ENCODE assay signal across 15 mouse cellular contexts in genomic region chr8:11914131-11914530, GRCm38 (mm10).
A peak's percentile ranks its signal among the peaks of the same experiment; 100 is the strongest.
DNase-seq lines count a peak whose midpoint lies in the region; ATAC-seq and TF ChIP-seq lines count a peak whose summit lies in the region.
"Had no signal": no experiment of that assay in that cellular context is flagged by ENCODE, and none has a peak within 500 bp of the region (broad histone marks: within the 10 kb centered on the region; RNA-seq: fewer than 3 reads in every experiment).

No protein-coding gene starts in this region.

- no peak overlapping the region for H3K4me2 ChIP-seq in hindbrain, embryonic 11.5 days (replicated peaks; ENCODE audit: low read depth, low read length)
- H3K4me2 ChIP-seq in embryonic facial prominence, embryonic 12.5 days (replicated peaks) = peak overlapping the region; percentile 43
- H3K4me2 ChIP-seq in forebrain, postnatal 0 days (ENCODE audit: low read depth) = peak overlapping the region; percentile 35
- H3K4me2 ChIP-seq in midbrain, embryonic 15.5 days = peak overlapping the region; percentile 6; the same call in 1 of the 2 replicates
- H3K4me2 ChIP-seq: liver, embryonic 11.5 days had no signal

- peak; percentile 11 for DNase-seq in hindbrain, embryonic 11.5 days (ENCODE audit: low spot score)
- DNase-seq in hindbrain, embryonic 10.5 days (ENCODE audit: low spot score) = no peak
- no peak for DNase-seq in forebrain, postnatal 0 days
- no peak for DNase-seq in c-Kit-positive CD71-positive TER-119-positive erythroid progenitor cells, embryonic 14.5 days (ENCODE audit: low spot score)
- no peak for DNase-seq in right cerebral cortex, postnatal 36 days (ENCODE audit: low spot score in 2 of 2)
- DNase-seq in right cerebral cortex, postnatal 10 days (ENCODE audit: low spot score in 2 of 2) = no peak
- DNase-seq: adrenal gland, adult 2 months; cerebellum, adult 9-10 months; thymus, postnatal 36 days had no signal

- no peak for TF ChIP-seq CTCF in forebrain, postnatal 0 days (IDR thresholded peaks at IDR 0.05; ENCODE audit: low read depth)

- no peaks in the 10 kb centered on the region for H3K36me3 ChIP-seq in hindbrain, embryonic 11.5 days (ENCODE audit: control insufficient read depth, insufficient read depth, low read length)
- no peaks in the 10 kb centered on the region for H3K36me3 ChIP-seq in hindbrain, embryonic 10.5 days
- no peaks in the 10 kb centered on the region for H3K36me3 ChIP-seq in embryonic facial prominence, embryonic 12.5 days
- no peaks in the 10 kb centered on the region for H3K36me3 ChIP-seq in forebrain, postnatal 0 days (ENCODE audit: insufficient read depth)
- H3K36me3 ChIP-seq in midbrain, embryonic 15.5 days (replicated peaks) = no peaks in the 10 kb centered on the region
- H3K36me3 ChIP-seq: embryonic facial prominence, embryonic 15.5 days; heart, embryonic 12.5 days had no signal

- no peak for ATAC-seq in hindbrain, embryonic 11.5 days (ENCODE audit: low FRiP score)
- ATAC-seq in embryonic facial prominence, embryonic 12.5 days (ENCODE audit: insufficient number of reproducible peaks, insufficient read depth, low FRiP score, low TSS enrichment) = no peak
- ATAC-seq in forebrain, postnatal 0 days = no peak
- ATAC-seq in midbrain, embryonic 15.5 days (replicated peaks) = no peak

- 45% methylated on average over 7 of the region's 7 CpGs for WGBS in hindbrain, embryonic 11.5 days
- WGBS in hindbrain, embryonic 10.5 days = 48% methylated on average over 7 of the region's 7 CpGs
- 34% methylated on average over 7 of the region's 7 CpGs for WGBS in embryonic facial prominence, embryonic 12.5 days
- WGBS in forebrain, postnatal 0 days = 20% methylated on average over 7 of the region's 7 CpGs
- WGBS in midbrain, embryonic 15.5 days = 19% methylated on average over 7 of the region's 7 CpGs

- no peak overlapping the region for H3K27ac ChIP-seq in hindbrain, embryonic 11.5 days (ENCODE audit: low read depth, low read length)
- H3K27ac ChIP-seq in hindbrain, embryonic 10.5 days = no peak overlapping the region
- H3K27ac ChIP-seq in embryonic facial prominence, embryonic 12.5 days = peak overlapping the region; percentile 47; the same call in 1 of the 2 replicates
- H3K27ac ChIP-seq in forebrain, postnatal 0 days (ENCODE audit: low read depth, low read length) = no peak overlapping the region
- H3K27ac ChIP-seq in midbrain, embryonic 15.5 days = no peak overlapping the region
- H3K27ac ChIP-seq: embryonic facial prominence, embryonic 15.5 days; layer of hippocampus, adult 2 months had no signal

- no peak overlapping the region for H3K4me3 ChIP-seq in hindbrain, embryonic 11.5 days (ENCODE audit: low read depth, low read length)
- no peak overlapping the region for H3K4me3 ChIP-seq in hindbrain, embryonic 10.5 days
- no peak overlapping the region for H3K4me3 ChIP-seq in embryonic facial prominence, embryonic 12.5 days
- peak overlapping the region; percentile 16 for H3K4me3 ChIP-seq in forebrain, postnatal 0 days (ENCODE audit: low read depth, low read length)
- H3K4me3 ChIP-seq in midbrain, embryonic 15.5 days = no peak overlapping the region
- H3K4me3 ChIP-seq: heart, embryonic 12.5 days; layer of hippocampus, adult 2 months had no signal

- H3K27me3 ChIP-seq in hindbrain, embryonic 11.5 days (ENCODE audit: control insufficient read depth, insufficient read depth, low read length) = peaks cover 2% of the 10 kb centered on the region; the same call in 1 of the 2 replicates
- peaks cover 19% of the 10 kb centered on the region for H3K27me3 ChIP-seq in hindbrain, embryonic 10.5 days (ENCODE audit: insufficient read depth, poor library complexity, severe bottlenecking)
- H3K27me3 ChIP-seq in embryonic facial prominence, embryonic 12.5 days = no peaks in the 10 kb centered on the region
- H3K27me3 ChIP-seq in forebrain, postnatal 0 days (ENCODE audit: insufficient read depth, low read length) = no peaks in the 10 kb centered on the region
- no peaks in the 10 kb centered on the region for H3K27me3 ChIP-seq in midbrain, embryonic 15.5 days (replicated peaks)

- H3K4me1 ChIP-seq in hindbrain, embryonic 11.5 days (replicated peaks; ENCODE audit: control insufficient read depth, insufficient read depth, low read length) = peaks cover 9% of the 10 kb centered on the region
- peaks cover 51% of the 10 kb centered on the region for H3K4me1 ChIP-seq in hindbrain, embryonic 10.5 days (replicated peaks)
- peaks cover 27% of the 10 kb centered on the region for H3K4me1 ChIP-seq in embryonic facial prominence, embryonic 12.5 days
- peaks cover 6% of the 10 kb centered on the region; the same call in 1 of the 2 replicates for H3K4me1 ChIP-seq in forebrain, postnatal 0 days (ENCODE audit: insufficient read depth)
- peaks cover 42% of the 10 kb centered on the region for H3K4me1 ChIP-seq in midbrain, embryonic 15.5 days

- H3K9me3 ChIP-seq in hindbrain, embryonic 11.5 days (ENCODE audit: control insufficient read depth, low read length) = no peaks in the 10 kb centered on the region
- no peaks in the 10 kb centered on the region for H3K9me3 ChIP-seq in hindbrain, embryonic 10.5 days
- H3K9me3 ChIP-seq in embryonic facial prominence, embryonic 12.5 days = no peaks in the 10 kb centered on the region
- no peaks in the 10 kb centered on the region for H3K9me3 ChIP-seq in forebrain, postnatal 0 days (ENCODE audit: low read length)
- no peaks in the 10 kb centered on the region for H3K9me3 ChIP-seq in midbrain, embryonic 15.5 days
- H3K9me3 ChIP-seq: embryonic facial prominence, embryonic 15.5 days; heart, embryonic 12.5 days had no signal

- no peak overlapping the region for H3K9ac ChIP-seq in hindbrain, embryonic 11.5 days (ENCODE audit: low read depth, low read length)
- H3K9ac ChIP-seq in embryonic facial prominence, embryonic 12.5 days = no peak overlapping the region
- no peak overlapping the region for H3K9ac ChIP-seq in forebrain, postnatal 0 days
- H3K9ac ChIP-seq in midbrain, embryonic 15.5 days = no peak overlapping the region
- H3K9ac ChIP-seq: embryonic facial prominence, embryonic 15.5 days; heart, embryonic 12.5 days had no signal
